Mouse (Mus musculus) ES-E14 (cell line): Measurements from ENCODE around the gene Foxa1. TPM values are rescaled to one million over a fixed set of nuclear protein-coding genes. Genes with fewer than 3 reads are reported as not detected.

ENCODE experiments used
- DNase-seq: peaks from one replicate; pipeline ENCODE4 v3.0.0-alpha.2; 2013; ENCODE audit warnings: low read depth, low spot score
- H3K27ac ChIP-seq: 2 replicates; pipeline ENCODE4 v1.5.1; 2012; ENCODE audit warnings: low read depth, mild to moderate bottlenecking, low read length, moderate library complexity, mixed read lengths; ENCODE audit not compliant: poor library complexity, insufficient read depth, severe bottlenecking
- H3K36me3 ChIP-seq: 2 replicates; pipeline ENCODE4 v1.6.1; 2012; ENCODE audit warnings: mild to moderate bottlenecking, low read length, moderate library complexity, mixed read lengths; ENCODE audit not compliant: control insufficient read depth, poor library complexity, insufficient read depth, severe bottlenecking
- H3K4me1 ChIP-seq, 2 experiments: fragments of 150-350 bp in 1 of 2; sonication (generic) in 1 of 2; 2 replicates each; pipeline ENCODE4 v1.6.1; 2012; ENCODE audit warnings: low read length in 2 of 2, mild to moderate bottlenecking in 1 of 2, mixed read lengths in 1 of 2; ENCODE audit not compliant: control insufficient read depth in 2 of 2, insufficient read depth in 2 of 2, poor library complexity in 1 of 2
- H3K4me3 ChIP-seq, 2 experiments: fragments of 150-350 bp in 1 of 2; sonication (generic) in 1 of 2; 2 replicates each; pipeline ENCODE4 v1.5.1; 2012; ENCODE audit warnings: low read length in 2 of 2, low read depth in 1 of 2, mild to moderate bottlenecking in 1 of 2, mixed read lengths in 1 of 2; ENCODE audit not compliant: insufficient read depth in 1 of 2, poor library complexity in 1 of 2, severe bottlenecking in 1 of 2
- H3K9ac ChIP-seq: 2 replicates; pipeline ENCODE4 v1.6.1; 2012; ENCODE audit warnings: low read depth, mild to moderate bottlenecking, low read length, mixed read lengths; ENCODE audit not compliant: poor library complexity, insufficient read depth, severe bottlenecking
- H3K9me3 ChIP-seq: fragments of 150-350 bp; sonication (generic); 2 replicates; pipeline ENCODE4 v1.6.1; 2012; ENCODE audit warnings: low read depth, mild to moderate bottlenecking, low read length; ENCODE audit not compliant: control insufficient read depth, insufficient read depth
- CHD2 ChIP-seq: IDR thresholded peaks from 2 replicates; pipeline ENCODE4 v1.6.1; 2014; ENCODE audit warnings: mild to moderate bottlenecking, low read depth, low read length, inconsistent platforms
- HCFC1 ChIP-seq: IDR thresholded peaks from 2 replicates; pipeline ENCODE4 v1.6.1; 2012; ENCODE audit warnings: low read length, inconsistent platforms, borderline replicate concordance; ENCODE audit not compliant: insufficient read depth
- MAFK ChIP-seq: IDR thresholded peaks from 2 replicates; pipeline ENCODE4 v1.6.1; 2014; ENCODE audit warnings: mild to moderate bottlenecking, low read depth, low read length, inconsistent platforms; ENCODE audit not compliant: insufficient read depth
- ZC3H11A ChIP-seq: IDR thresholded peaks from 2 replicates; pipeline ENCODE4 v1.6.1; 2012; ENCODE audit warnings: low read depth, mild to moderate bottlenecking, inconsistent platforms, low read length, borderline replicate concordance
- ZNF384 ChIP-seq: IDR thresholded peaks from 2 replicates; pipeline ENCODE4 v1.6.1; 2012; ENCODE audit warnings: low read depth, low read length, inconsistent platforms
- in situ Hi-C, 2 experiments: fragments of 600-800 bp; cut with MboI; formaldehyde crosslinking; loops; one replicate each; pipeline ENCODE4 v1.15.1; 2025; ENCODE audit warnings: low sequenced_read_pairs in 2 of 2, inconsistent platforms in 1 of 2; ENCODE audit not compliant: unreplicated experiment in 2 of 2
- total RNA-seq: library from RNA; depleted of rRNA; stranded (reverse); fragments of 300-350 nt; gene quantifications from 2 replicates; pipeline ENCODE4 v1.2.3, GENCODE M21; 2012

Gene Foxa1
- total RNA-seq, 1 experiment: 0.36 TPM

- Histone ChIP-seq H3K9me3 (no peaks in the 10 kb centered on the region), H3K36me3 (no peaks in the 10 kb centered on the region), H3K4me1 (no peaks in the 10 kb centered on the region), H3K27ac (no peak within 1 kb of the TSS), H3K4me3 (no peak within 1 kb of the TSS), H3K9ac (no peak within 1 kb of the TSS)
- DNase-seq: no peak
- no peak for TF ChIP-seq MAFK
- no peak for TF ChIP-seq CHD2
- no peak for TF ChIP-seq ZC3H11A
- no peak for TF ChIP-seq ZNF384
- no peak for TF ChIP-seq HCFC1
- in situ Hi-C loops: no loop called here
These were observed 17.2 kb upstream of the Foxa1 start, which contains the start of gene Ttc6 for GRCm38 (mm10) chr12:57563909-57564308. Ttc6 (plus strand) TSS chr12:57564113.

GRCm38 (mm10) chr12:57554091-57554490, 7.4 kb upstream of the Foxa1 start:
- in situ Hi-C loops: no loop called here
- DNase-seq: no peak
- H3K9ac ChIP-seq: no peak overlapping the region
- H3K27ac ChIP-seq: no peak overlapping the region
- peaks cover 0 to 4% of the 10 kb centered on the region in 2 experiments; a peak in 1 of 4 replicates for H3K4me1 ChIP-seq
- no peak overlapping the region for H3K4me3 ChIP-seq
- TF ChIP-seq MAFK: no peak
- TF ChIP-seq ZC3H11A: no peak
- no peak for TF ChIP-seq HCFC1
- TF ChIP-seq CHD2: no peak
- TF ChIP-seq ZNF384: no peak
- no peaks in the 10 kb centered on the region for H3K36me3 ChIP-seq
- no peaks in the 10 kb centered on the region for H3K9me3 ChIP-seq

GRCm38 (mm10) chr12:57552286-57552685, 5.6 kb upstream of the Foxa1 start:
- Histone ChIP-seq H3K9ac (no peak overlapping the region), H3K4me1 (peaks cover 0 to 12% of the 10 kb centered on the region in 2 experiments; a peak in 1 of 4 replicates), H3K36me3 (no peaks in the 10 kb centered on the region), H3K9me3 (no peaks in the 10 kb centered on the region), H3K27ac (no peak overlapping the region), H3K4me3 (no peak overlapping the region)
- in situ Hi-C loops: no loop called here
- no peak for TF ChIP-seq MAFK
- no peak for TF ChIP-seq ZC3H11A
- TF ChIP-seq CHD2: no peak
- no peak for TF ChIP-seq ZNF384
- DNase-seq: no peak

GRCm38 (mm10) chr12:57550881-57551280, 4.2 kb upstream of the Foxa1 start:
- DNase-seq: no peak
- H3K4me1 ChIP-seq: peaks cover 0 to 13% of the 10 kb centered on the region in 2 experiments; a peak in 1 of 4 replicates
- in situ Hi-C loops: no loop called here
- TF ChIP-seq ZNF384 (no peak), MAFK (no peak), HCFC1 (no peak), ZC3H11A (no peak), CHD2 (no peak)
- H3K36me3 ChIP-seq: no peaks in the 10 kb centered on the region
- H3K4me3 ChIP-seq: no peak overlapping the region
- H3K27ac ChIP-seq: no peak overlapping the region
- no peak overlapping the region for H3K9ac ChIP-seq
- no peaks in the 10 kb centered on the region for H3K9me3 ChIP-seq

GRCm38 (mm10) chr12:57550181-57550808, 3.6 kb upstream of the Foxa1 start:
- peak overlapping the region in 1 of 2 experiments; percentile 32; a peak in 1 of 4 replicates for H3K4me3 ChIP-seq
- H3K36me3 ChIP-seq: no peaks in the 10 kb centered on the region
- no peak for TF ChIP-seq ZNF384
- TF ChIP-seq HCFC1: no peak
- no peak for TF ChIP-seq CHD2
- TF ChIP-seq ZC3H11A: no peak
- no peak for TF ChIP-seq MAFK
- no peak overlapping the region for H3K9ac ChIP-seq
- DNase-seq: no peak
- H3K9me3 ChIP-seq: no peaks in the 10 kb centered on the region
- H3K27ac ChIP-seq: no peak overlapping the region
- H3K4me1 ChIP-seq: peaks cover 0 to 13% of the 10 kb centered on the region in 2 experiments; a peak in 1 of 4 replicates
- in situ Hi-C loops: no loop called here
